Mouse (Mus musculus): ENCODE measurements at regions not wholly inside any gene's neighbourhood (a gene's known extent, or its start where the extent isn't known, plus 50 kb on each side); places are given as distances from the start of the nearest gene placed in this dataset.

GRCm38 (mm10) chr7:87186443-87187153 lies 59.3 kb upstream of the Nox4 start:
- 21% methylated on average over 2 of the region's 2 CpGs for WGBS
- H3K4me2 ChIP-seq (replicated peaks), result no peak overlapping the region
- ATAC-seq (ENCODE audit: low FRiP score, low read depth), result peak; percentile 88
- no peaks in the 10 kb centered on the region for H3K36me3 ChIP-seq
- no peaks in the 10 kb centered on the region for H3K27me3 ChIP-seq
- no peaks in the 10 kb centered on the region for H3K9me3 ChIP-seq
- no peak overlapping the region for H3K4me3 ChIP-seq
- no peak overlapping the region for H3K27ac ChIP-seq (replicated peaks)
- no peak overlapping the region for H3K9ac ChIP-seq (replicated peaks)
- 0 out of 2 replicates have a peak, but pooled peaks cover 3% of the 10 kb centered on the region for H3K4me1 ChIP-seq

GRCm38 (mm10) chr7:87195647-87196046 lies 50.2 kb upstream of the Nox4 start:
- Histone ChIP-seq H3K4me2 (replicated peaks) (no peak overlapping the region), H3K4me1 (no peaks in the 10 kb centered on the region), H3K36me3 (no peaks in the 10 kb centered on the region), H3K9me3 (no peaks in the 10 kb centered on the region), H3K9ac (replicated peaks) (no peak overlapping the region), H3K27me3 (no peaks in the 10 kb centered on the region), H3K27ac (replicated peaks) (no peak overlapping the region), H3K4me3 (no peak overlapping the region)
- 67% methylated on average over 1 of the region's 1 CpGs for WGBS
- no peak for ATAC-seq (ENCODE audit: low FRiP score, low read depth)

Data from midbrain, embryonic 12.5 days (tissue).